Mouse (Mus musculus): ENCODE measurements around the gene Dstyk.

GRCm38 (mm10) chr1:132449742-132450141 lies 32.4 kb downstream of the Dstyk start:
- TF ChIP-seq CTCF (IDR thresholded peaks at IDR 0.05; ENCODE audit: extremely low read depth, insufficient read length, insufficient replicate concordance, low read depth, low read length) (no peak), POLR2A (IDR thresholded peaks at IDR 0.05; ENCODE audit: low read depth, low read length) (no peak)

All from small intestine, adult 2 months (tissue).